15 mouse cellular contexts compared by ENCODE assay signal in the genomic region with DNA sequence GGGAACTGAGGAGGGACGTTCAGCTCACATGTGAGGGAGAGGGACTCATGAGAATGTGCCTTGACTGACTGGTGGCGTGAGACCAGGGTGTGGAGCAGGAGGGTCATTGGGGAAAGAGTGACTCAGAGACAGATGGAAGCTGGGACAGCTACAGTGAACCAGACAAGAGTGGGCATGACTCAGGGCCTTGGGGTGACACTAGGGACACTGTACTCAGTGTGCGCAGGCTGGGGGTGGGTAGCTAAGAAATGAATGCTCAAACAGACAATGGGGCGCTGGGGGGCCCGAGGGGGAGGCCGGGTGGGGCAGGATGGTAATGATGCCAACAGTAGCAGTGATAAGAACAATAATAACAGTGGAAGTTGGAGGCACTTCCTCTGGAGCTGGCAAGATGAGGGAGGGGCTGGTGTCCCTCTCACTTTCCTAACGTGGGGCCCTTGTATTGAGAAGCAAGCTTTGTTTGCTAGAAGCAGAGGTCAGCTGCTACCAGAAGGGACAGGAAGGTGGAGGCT.
DNase-seq lines count a peak whose midpoint lies in the region; ATAC-seq lines count a peak whose summit lies in the region.
"Had no signal": no experiment of that assay in that cellular context is flagged by ENCODE, and none has a peak within 500 bp of the region (broad histone marks: within the 10 kb centered on the region; RNA-seq: fewer than 3 reads in every experiment).

No protein-coding gene starts in this region.

- H3K27ac ChIP-seq in heart, embryonic 15.5 days: peak overlapping the region; percentile 27; the same call in 1 of the 2 replicates
- H3K27ac ChIP-seq in lung, embryonic 16.5 days (ENCODE audit: low read length): peak overlapping the region; percentile 49; the same call in 1 of the 2 replicates
- H3K27ac ChIP-seq: intestine, embryonic 15.5 days; liver, embryonic 13.5 days had no signal

- no peak overlapping the region for H3K4me2 ChIP-seq in heart, embryonic 15.5 days
- H3K4me2 ChIP-seq in lung, embryonic 16.5 days (ENCODE audit: low read depth, low read length): no peak overlapping the region
- H3K4me2 ChIP-seq: intestine, embryonic 15.5 days; liver, embryonic 13.5 days; midbrain, embryonic 11.5 days had no signal

- H3K9ac ChIP-seq in heart, embryonic 15.5 days: no peak overlapping the region
- no peak overlapping the region for H3K9ac ChIP-seq in lung, embryonic 16.5 days (ENCODE audit: low read length)
- H3K9ac ChIP-seq: intestine, embryonic 15.5 days; liver, embryonic 13.5 days had no signal

- no peaks in the 10 kb centered on the region for H3K9me3 ChIP-seq in heart, embryonic 15.5 days (replicated peaks)
- no peaks in the 10 kb centered on the region for H3K9me3 ChIP-seq in lung, embryonic 16.5 days (ENCODE audit: control insufficient read depth, low read length)
- H3K9me3 ChIP-seq: intestine, embryonic 15.5 days; liver, embryonic 13.5 days had no signal

- intact Hi-C loops in heart, postnatal 36 days (cut with DNase I): loop anchor here (5.0 kb wide), 1 partner anchor 116 kb away; no protein-coding TSS in a partner anchor

- peak; percentile 84 for ATAC-seq in heart, embryonic 15.5 days (replicated peaks; ENCODE audit: insufficient number of reproducible peaks, insufficient read depth, low FRiP score, low read depth)
- peak; percentile 81 for ATAC-seq in lung, embryonic 16.5 days (ENCODE audit: low read depth)
- ATAC-seq in megakaryocyte, adult 5-6 weeks (ENCODE audit: poor library complexity, severe bottlenecking): no peak
- ATAC-seq: intestine, embryonic 15.5 days had no signal

- H3K4me1 ChIP-seq in heart, embryonic 15.5 days (replicated peaks): peaks cover 7% of the 10 kb centered on the region; the same call in 1 of the 2 replicates
- H3K4me1 ChIP-seq in lung, embryonic 16.5 days (replicated peaks; ENCODE audit: control insufficient read depth, insufficient read depth, low read length): no peaks in the 10 kb centered on the region
- H3K4me1 ChIP-seq: intestine, embryonic 15.5 days; liver, embryonic 13.5 days had no signal

- no peak overlapping the region for H3K4me3 ChIP-seq in heart, embryonic 15.5 days
- no peak overlapping the region for H3K4me3 ChIP-seq in lung, embryonic 16.5 days (ENCODE audit: low read length)
- H3K4me3 ChIP-seq: intestine, embryonic 15.5 days; liver, embryonic 13.5 days had no signal

- WGBS in heart, embryonic 15.5 days: 41% methylated on average over 7 of the region's 7 CpGs
- WGBS in lung, embryonic 16.5 days: 56% methylated on average over 7 of the region's 7 CpGs

- peak; percentile 96 for DNase-seq in heart, adult 11 months
- DNase-seq in heart, postnatal 36 days: no peak
- peak; percentile 65 for DNase-seq in Muller cell, postnatal 12 days (ENCODE audit: inconsistent ontology term)
- no peak for DNase-seq in cerebellum, postnatal 4 days (ENCODE audit: low spot score in 2 of 2)
- no peak for DNase-seq in ovary, adult 18-20 months (ENCODE audit: low spot score)
- DNase-seq: cerebellum, adult 8-10 months; layer of hippocampus, adult 9-11 months; liver, embryonic 13.5 days; spleen, adult 18-20 months had no signal

- H3K27me3 ChIP-seq in heart, embryonic 15.5 days: no peaks in the 10 kb centered on the region
- no peaks in the 10 kb centered on the region for H3K27me3 ChIP-seq in lung, embryonic 16.5 days (ENCODE audit: control insufficient read depth, insufficient read depth, low read depth, low read length)
- H3K27me3 ChIP-seq: intestine, embryonic 15.5 days; liver, embryonic 13.5 days had no signal

- no peaks in the 10 kb centered on the region for H3K36me3 ChIP-seq in heart, embryonic 15.5 days
- no peaks in the 10 kb centered on the region for H3K36me3 ChIP-seq in lung, embryonic 16.5 days (ENCODE audit: control insufficient read depth, insufficient read depth, low read length)
- H3K36me3 ChIP-seq: G1E; intestine, embryonic 15.5 days; liver, embryonic 13.5 days had no signal

Comparison
In these comparisons a context has a peak if more than half of its experiments do, and no peak if none do; other contexts are left out.
1. DNase-seq: peak in heart, adult 11 months (single experiment) and Muller cell, postnatal 12 days (single experiment); none in heart, postnatal 36 days (0 of 2), cerebellum, postnatal 4 days (0 of 2) and ovary, adult 18-20 months (single experiment).